Mouse (Mus musculus): Measurements from ENCODE around the gene Lsm8. TPM values are rescaled to one million over a fixed set of nuclear protein-coding genes. Genes with fewer than 3 reads are reported as not detected.

The Lsm8 gene
- polyA plus RNA-seq, 1 experiment from 2014 or later = 97.1 TPM

GRCm38 (mm10) chr6:18856487-18857078, 8.2 kb downstream of the Lsm8 start:
- H3K4me3 ChIP-seq (replicated peaks) = no peak overlapping the region
- H3K9me3 ChIP-seq (replicated peaks) = no peaks in the 10 kb centered on the region
- no peaks in the 10 kb centered on the region for H3K27me3 ChIP-seq (replicated peaks)
- H3K36me3 ChIP-seq = peaks cover 31% of the 10 kb centered on the region
- 96% methylated on average over 3 of the region's 3 CpGs for WGBS
- no peak for ATAC-seq (ENCODE audit: low FRiP score)
- H3K4me1 ChIP-seq = no peaks in the 10 kb centered on the region
- no peak overlapping the region for H3K27ac ChIP-seq (replicated peaks)
- no peak overlapping the region for H3K4me2 ChIP-seq
- no peak overlapping the region for H3K9ac ChIP-seq (replicated peaks)

DNA sequence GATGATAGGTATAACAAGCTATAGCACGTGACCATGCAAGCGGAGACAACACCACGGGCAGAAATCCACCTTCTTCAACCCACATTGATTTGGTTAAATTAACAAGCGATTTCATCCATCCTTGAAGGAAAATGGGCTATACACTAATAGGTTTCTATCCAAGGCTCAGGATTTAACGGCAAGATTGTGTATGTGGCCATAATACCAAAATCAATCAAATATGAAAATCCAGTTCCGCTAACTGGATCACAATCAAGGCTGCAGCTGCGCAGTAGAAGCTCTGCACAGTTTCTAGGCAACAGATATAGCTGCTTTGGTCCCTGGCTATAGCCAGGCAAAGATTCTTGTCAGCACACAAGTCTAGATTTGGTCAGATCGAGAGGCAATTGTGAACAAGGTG, 17.6 kb downstream of the Lsm8 start, which contains the start of gene Ankrd7:
Gene Ankrd7 (plus strand): TSS at position 301 of the 400 bp plus-strand sequence.
- Histone ChIP-seq H3K9ac (replicated peaks) (no peak within 1 kb of the TSS), H3K27ac (replicated peaks) (no peak within 1 kb of the TSS), H3K4me3 (replicated peaks) (no peak within 1 kb of the TSS), H3K4me2 (no peak within 1 kb of the TSS), H3K36me3 (no peaks in the 10 kb centered on the region), H3K9me3 (replicated peaks) (no peaks in the 10 kb centered on the region), H3K27me3 (replicated peaks) (no peaks in the 10 kb centered on the region), H3K4me1 (no peaks in the 10 kb centered on the region)
- no peak for ATAC-seq (ENCODE audit: low FRiP score)
- WGBS = 86% methylated on average over 8 of the region's 8 CpGs

- Histone ChIP-seq H3K4me1 (no peaks in the 10 kb centered on the region), H3K27ac (replicated peaks) (no peak overlapping the region), H3K9ac (replicated peaks) (no peak overlapping the region), H3K27me3 (replicated peaks) (no peaks in the 10 kb centered on the region), H3K9me3 (replicated peaks) (no peaks in the 10 kb centered on the region), H3K4me2 (no peak overlapping the region), H3K36me3 (no peaks in the 10 kb centered on the region), H3K4me3 (replicated peaks) (no peak overlapping the region)
- no peak; the same call in 1 of the 2 replicates for ATAC-seq (ENCODE audit: low FRiP score)
- 58% methylated on average over 2 of the region's 2 CpGs for WGBS
Measured at GRCm38 (mm10) chr6:18889030-18889429, 40.7 kb downstream of the Lsm8 start.

DNA sequence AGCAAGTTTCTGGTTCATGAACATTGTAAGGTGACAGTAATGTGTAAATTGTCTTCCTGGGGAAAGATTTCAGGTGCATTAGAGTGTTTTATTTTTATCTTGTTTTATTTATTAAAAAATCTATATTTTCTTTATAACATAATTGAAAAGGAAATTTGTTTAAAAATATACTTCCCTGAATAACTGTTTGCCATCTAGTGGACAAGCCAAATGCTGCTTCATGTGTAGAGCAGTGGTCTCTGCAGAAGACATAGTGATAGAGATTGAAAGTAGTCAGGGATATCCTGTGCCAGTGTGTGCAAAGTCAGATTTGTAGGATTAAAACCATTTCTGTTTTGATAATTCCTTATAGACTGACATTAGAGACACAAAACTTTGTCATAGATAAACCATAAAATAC, 45.8 kb downstream of the Lsm8 start:
- no peak overlapping the region for H3K4me3 ChIP-seq (replicated peaks)
- H3K27me3 ChIP-seq (replicated peaks) = no peaks in the 10 kb centered on the region

More for the DNA sequence above, 45.8 kb downstream of the Lsm8 start:
- Histone ChIP-seq H3K9ac (replicated peaks) (no peak overlapping the region), H3K36me3 (no peaks in the 10 kb centered on the region), H3K27ac (replicated peaks) (no peak overlapping the region), H3K9me3 (replicated peaks) (no peaks in the 10 kb centered on the region), H3K4me1 (no peaks in the 10 kb centered on the region), H3K4me2 (no peak overlapping the region)
- no peak for ATAC-seq (ENCODE audit: low FRiP score)

Other genes with a start within 250 kb of the Lsm8 start
- gene Ankrd7, start 17.7 kb downstream of the Lsm8 start, polyA plus RNA-seq (2015; fragmentation: Nextera tagmentation; extraction: Ambion mirVana) = not detected in 2 replicates